7 mouse cellular contexts compared by ENCODE assay signal in genomic region chr14:21812590-21813162, GRCm38 (mm10). TPM values are rescaled to one million over a fixed set of nuclear protein-coding genes. Genes with fewer than 3 reads are reported as not detected.
DNase-seq lines count a peak whose midpoint lies in the region; ATAC-seq and TF ChIP-seq lines count a peak whose summit lies in the region.

No protein-coding gene starts in this region.

- intact Hi-C loops in gastrocnemius, postnatal 14 days (cut with DNase I; ENCODE audit: low total_unique reads), result loop anchor here (5.0 kb wide), 1 partner anchor 35 kb away; the partner anchor contains the start of gene Comtd1

- 23% methylated on average over 14 of the region's 14 CpGs for WGBS in intestine, postnatal 0 days
- WGBS in liver, embryonic 14.5 days (ENCODE audit: insufficient replicate concordance), result 18% methylated on average over 14 of the region's 14 CpGs

- peak; percentile 37; the same call in 1 of the 2 replicates for ATAC-seq in intestine, postnatal 0 days
- ATAC-seq in liver, embryonic 14.5 days (ENCODE audit: insufficient read depth), result peak; percentile 65

- TF ChIP-seq EP300 in liver, embryonic 14.5 days (IDR thresholded peaks at IDR 0.05; ENCODE audit: low read depth), result 0 out of 2 replicates have a peak, but pooled peaks have one; percentile 8

- peak; percentile 84 for DNase-seq in CD4-positive helper T cell, adult 2 months (ENCODE audit: low read depth, low spot score)
- DNase-seq in ES-E14 (ENCODE audit: low read depth, low spot score), result peak; percentile 78
- DNase-seq in cerebellum, adult 11 months, result peak; percentile 66
- DNase-seq in gastrocnemius, postnatal 14 days, result peak; percentile 56
- peak; percentile 67 to 75 (median 71) for DNase-seq in liver, embryonic 14.5 days (ENCODE audit: low read depth in 3 of 3, low spot score in 3 of 3)
- DNase-seq in retina, embryonic 14.5 days (ENCODE audit: low spot score), result peak; percentile 82

- no peak overlapping the region for H3K4me3 ChIP-seq in ES-E14 (ENCODE audit: insufficient read depth in 1 of 2, low read depth in 1 of 2, low read length in 2 of 2, poor library complexity in 1 of 2, severe bottlenecking in 1 of 2)
- no peak overlapping the region for H3K4me3 ChIP-seq in intestine, postnatal 0 days (ENCODE audit: low read depth, low read length)
- H3K4me3 ChIP-seq in liver, embryonic 14.5 days (ENCODE audit: insufficient read depth in 1 of 2, low read depth in 2 of 2, low read length in 2 of 2), result no peak overlapping the region

- H3K9me3 ChIP-seq in ES-E14 (ENCODE audit: control insufficient read depth, insufficient read depth, low read depth, low read length), result no peaks in the 10 kb centered on the region
- H3K9me3 ChIP-seq in intestine, postnatal 0 days (ENCODE audit: control insufficient read depth), result no peaks in the 10 kb centered on the region
- no peaks in the 10 kb centered on the region for H3K9me3 ChIP-seq in liver, embryonic 14.5 days (ENCODE audit: control insufficient read depth, low read length)

- in situ Hi-C loops in ES-E14 (cut with MboI; ENCODE audit: low sequenced_read_pairs in 2 of 2, unreplicated experiment in 2 of 2), result loop anchor here in 1 of 2 experiments (10.0 kb wide), 1 partner anchor 58 kb away; the partner anchor contains the start of genes Dusp13 and Samd8

- no peaks in the 10 kb centered on the region for H3K36me3 ChIP-seq in ES-E14 (ENCODE audit: control insufficient read depth, insufficient read depth, low read length, poor library complexity, severe bottlenecking)
- H3K36me3 ChIP-seq in intestine, postnatal 0 days (ENCODE audit: control insufficient read depth, insufficient read depth), result no peaks in the 10 kb centered on the region
- H3K36me3 ChIP-seq in liver, embryonic 14.5 days (replicated peaks; ENCODE audit: control insufficient read depth, insufficient read depth, low read depth), result no peaks in the 10 kb centered on the region

- H3K27ac ChIP-seq in ES-E14 (ENCODE audit: insufficient read depth, low read depth, low read length, poor library complexity, severe bottlenecking), result no peak overlapping the region
- H3K27ac ChIP-seq in intestine, postnatal 0 days (ENCODE audit: low read depth, low read length), result no peak overlapping the region
- H3K27ac ChIP-seq in liver, embryonic 14.5 days, result no peak overlapping the region

- no peak overlapping the region for H3K4me2 ChIP-seq in intestine, postnatal 0 days (replicated peaks; ENCODE audit: low read depth)
- H3K4me2 ChIP-seq in liver, embryonic 14.5 days (ENCODE audit: low read depth), result peak overlapping the region; percentile 39

- H3K4me1 ChIP-seq in ES-E14 (ENCODE audit: control insufficient read depth in 2 of 2, insufficient read depth in 2 of 2, low read length in 2 of 2, poor library complexity in 1 of 2), result peaks cover 0 to 10% of the 10 kb centered on the region in 2 experiments; a peak in 2 of 4 replicates
- no peaks in the 10 kb centered on the region for H3K4me1 ChIP-seq in intestine, postnatal 0 days (replicated peaks; ENCODE audit: control insufficient read depth, insufficient read depth, low read length)
- H3K4me1 ChIP-seq in liver, embryonic 14.5 days (replicated peaks; ENCODE audit: control insufficient read depth in 2 of 2, insufficient read depth in 2 of 2, low read length in 1 of 2), result peaks cover 10 to 16% of the 10 kb centered on the region in 2 experiments

- no peaks in the 10 kb centered on the region for H3K27me3 ChIP-seq in intestine, postnatal 0 days (replicated peaks; ENCODE audit: control insufficient read depth, insufficient read depth, low read length)
- no peaks in the 10 kb centered on the region for H3K27me3 ChIP-seq in liver, embryonic 14.5 days (ENCODE audit: control insufficient read depth, insufficient read depth, low read length)

- TF ChIP-seq CTCF in intestine, postnatal 0 days (IDR thresholded peaks at IDR 0.05; ENCODE audit: low read depth), result peak; percentile 79
- TF ChIP-seq CTCF in liver, embryonic 14.5 days (IDR thresholded peaks at IDR 0.05; ENCODE audit: low read depth), result peak; percentile 85

- no peak overlapping the region for H3K9ac ChIP-seq in ES-E14 (ENCODE audit: insufficient read depth, low read depth, low read length, poor library complexity, severe bottlenecking)
- H3K9ac ChIP-seq in intestine, postnatal 0 days (ENCODE audit: low read depth, low read length), result no peak overlapping the region
- H3K9ac ChIP-seq in liver, embryonic 14.5 days (replicated peaks), result peak overlapping the region; percentile 27; the same call in 1 of the 2 replicates

TF ChIP-seq in ES-E14, 5 proteins besides CTCF, POLR2A, EP300 and RAD21:
- peak; percentile 99 for TF ChIP-seq ZNF384 (IDR thresholded peaks at IDR 0.05; ENCODE audit: low read depth, low read length)
- TF ChIP-seq CHD2 (IDR thresholded peaks at IDR 0.05; ENCODE audit: low read depth, low read length), result no peak

RNA-seq across cellular contexts. Expression of gene Vdac2, which starts 12.4 kb away (rescaled TPM):
- 251 and 305 TPM in 2 replicates for total RNA-seq in ES-E14 (2012; rRNA removed)
- total RNA-seq in gastrocnemius, postnatal 14 days (2021), result 100 to 1,000 TPM; 298 to 320 TPM
- polyA plus RNA-seq in intestine, postnatal 0 days (2015; fragmentation: Nextera tagmentation; extraction: Ambion mirVana), result 354 and 371 TPM in 2 replicates
- polyA plus RNA-seq in liver, embryonic 14.5 days (2012; rRNA removed), result 54.2 and 80.9 TPM in 2 replicates
- 126 and 134 TPM in 2 replicates for polyA plus RNA-seq in liver, embryonic 14.5 days (2014; fragmentation: Nextera tagmentation; extraction: Ambion mirVana)

RNA-seq across cellular contexts. Expression of gene Comtd1, which starts 36.1 kb away (rescaled TPM):
- 36.6 and 88.5 TPM in 2 replicates for total RNA-seq in ES-E14 (2012; rRNA removed)
- total RNA-seq in gastrocnemius, postnatal 14 days (2021), result 1 to 10 TPM; 6.1 to 9.7 TPM
- polyA plus RNA-seq in intestine, postnatal 0 days (2015; fragmentation: Nextera tagmentation; extraction: Ambion mirVana), result 67.3 and 70.5 TPM in 2 replicates
- 12.0 and 14.3 TPM in 2 replicates for polyA plus RNA-seq in liver, embryonic 14.5 days (2012; rRNA removed)
- 24.4 and 25.8 TPM in 2 replicates for polyA plus RNA-seq in liver, embryonic 14.5 days (2014; fragmentation: Nextera tagmentation; extraction: Ambion mirVana)
